Mouse (Mus musculus): ENCODE measurements around the gene Cep41.

- TF ChIP-seq POLR2A (IDR thresholded peaks at IDR 0.05; ENCODE audit: low read depth, low read length): no peak
- TF ChIP-seq CTCF (conservative IDR thresholded peaks at IDR 0.05; ENCODE audit: insufficient read depth, insufficient read length, low read depth, low read length): no peak
These were observed 73.9 kb downstream of the Cep41 start for GRCm38 (mm10) chr6:30619606-30620005.
